Mouse (Mus musculus) neutrophil, adult 83 days (primary cell): Measurements from ENCODE around the gene Dnajc28. TPM values are rescaled to one million over a fixed set of nuclear protein-coding genes. Genes with fewer than 3 reads are reported as not detected.

Experiments used
- total RNA-seq, 2 experiments: library from RNA; stranded (reverse); gene quantifications; one replicate each; pipeline ENCODE4 v1.2.4; 2023

Gene Dnajc28
- total RNA-seq = 1 to 10 TPM; 1.6 to 1.8 TPM

GRCm38 (mm10) chr16:91618511-91619501, at the start of gene Dnajc28:
Gene Dnajc28, minus strand, starts transcription at chr16:91619026.

GRCm38 (mm10) chr16:91647461-91648219, 28.8 kb upstream of the Dnajc28 start, which contains the start of gene Son:
Gene Son, plus strand, starts transcription at chr16:91647506.

GRCm38 (mm10) chr16:91646681-91647419, 28.0 kb upstream of the Dnajc28 start, which contains the start of gene Gart:
Gene Gart, minus strand, starts transcription at chr16:91646952.

GRCm38 (mm10) chr16:91597672-91598010, 21.2 kb downstream of the Dnajc28 start, which contains the start of gene Tmem50b:
Gene Tmem50b, minus strand, starts transcription at chr16:91597800.

Other genes with a start within 250 kb of the Dnajc28 start
- gene Ifnar2, start 246.2 kb downstream of the Dnajc28 start, total RNA-seq = 100 to 1,000 TPM; 127 to 133 TPM
- not detected for gene Gm21970, start 227.3 kb downstream of the Dnajc28 start, total RNA-seq
- 10 to 100 TPM; 70.2 to 79.0 TPM for gene Il10rb, start 212.9 kb downstream of the Dnajc28 start, total RNA-seq
- gene Ifnar1, start 133.8 kb downstream of the Dnajc28 start, total RNA-seq = 10 to 100 TPM; 82.8 to 84.9 TPM
- 10 to 100 TPM; 57.5 to 87.3 TPM for gene Ifngr2, start 72.0 kb downstream of the Dnajc28 start, total RNA-seq
- gene Tmem50b, start 21.2 kb downstream of the Dnajc28 start, total RNA-seq = 10 to 100 TPM; 63.2 to 69.9 TPM
- gene Gart, start 27.9 kb upstream of the Dnajc28 start, total RNA-seq = 10 to 100 TPM; 51.8 to 62.0 TPM
- gene Son, start 28.5 kb upstream of the Dnajc28 start, total RNA-seq = 100 to 1,000 TPM; 286 to 311 TPM
- 10 to 100 TPM; 17.6 to 32.4 TPM for gene Donson, start 69.7 kb upstream of the Dnajc28 start, total RNA-seq
- 10 to 100 TPM; 30.8 to 30.9 TPM for gene Cryzl1, start 109.9 kb upstream of the Dnajc28 start, total RNA-seq
- 10 to 100 TPM; 14.4 to 20.7 TPM for gene Itsn1, start 110.3 kb upstream of the Dnajc28 start, total RNA-seq